Mouse (Mus musculus) ES-E14 (cell line): Measurements from ENCODE around the gene Cnpy1.

Experiments
- CHD2 ChIP-seq: IDR thresholded peaks from 2 replicates; pipeline ENCODE4 v1.6.1; 2014; ENCODE audit warnings: mild to moderate bottlenecking, low read depth, low read length, inconsistent platforms
- HCFC1 ChIP-seq: IDR thresholded peaks from 2 replicates; pipeline ENCODE4 v1.6.1; 2012; ENCODE audit warnings: low read length, inconsistent platforms, borderline replicate concordance; ENCODE audit not compliant: insufficient read depth
- MAFK ChIP-seq: IDR thresholded peaks from 2 replicates; pipeline ENCODE4 v1.6.1; 2014; ENCODE audit warnings: mild to moderate bottlenecking, low read depth, low read length, inconsistent platforms; ENCODE audit not compliant: insufficient read depth
- ZNF384 ChIP-seq: IDR thresholded peaks from 2 replicates; pipeline ENCODE4 v1.6.1; 2012; ENCODE audit warnings: low read depth, low read length, inconsistent platforms

- TF ChIP-seq MAFK (no peak), CHD2 (no peak), HCFC1 (no peak), ZNF384 (no peak)
Observed at GRCm38 (mm10) chr5:28170892-28171291, 74.7 kb downstream of the Cnpy1 start.
